In the genomic region with DNA sequence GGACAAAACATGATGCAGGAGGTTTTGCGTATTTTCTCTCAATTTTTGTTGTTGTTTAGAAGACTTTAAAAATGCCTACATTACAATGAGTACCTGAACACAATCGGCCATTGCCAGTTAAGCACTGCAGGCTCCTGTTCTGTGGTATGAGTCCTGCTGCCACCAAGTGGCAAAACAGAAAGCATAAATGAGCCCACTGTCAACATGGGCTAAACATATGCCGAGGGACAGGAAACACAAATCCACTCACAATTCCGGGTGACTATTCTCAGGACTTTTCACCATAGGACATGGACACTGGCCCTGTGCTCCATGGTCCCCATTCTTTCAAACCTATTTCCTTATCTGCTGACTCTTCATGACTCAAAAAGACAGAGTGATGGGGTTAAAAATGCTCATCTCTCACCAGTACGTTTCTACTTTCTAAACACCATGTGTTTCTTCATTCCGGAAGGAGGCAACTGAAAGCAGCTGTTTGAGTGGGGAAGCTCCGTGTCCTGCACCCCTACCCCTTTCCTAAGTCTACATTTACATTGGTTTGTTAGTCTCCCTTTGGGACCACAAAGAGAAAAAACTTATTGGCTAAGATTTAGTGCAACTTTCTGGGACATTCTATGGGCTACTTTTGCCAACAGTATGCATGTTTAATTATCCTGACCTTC, we compare ENCODE assay signal across 8 mouse cellular contexts. TPM values are rescaled to one million over a fixed set of nuclear protein-coding genes. Genes with fewer than 3 reads are reported as not detected.
DNase-seq lines count a peak whose midpoint lies in the region; ATAC-seq and TF ChIP-seq lines count a peak whose summit lies in the region.

No protein-coding gene starts in this region.

- no peak overlapping the region for H3K4me3 ChIP-seq in midbrain, embryonic 14.5 days (replicated peaks; ENCODE audit: low read depth, low read length)
- H3K4me3 ChIP-seq in midbrain, embryonic 10.5 days: no peak overlapping the region
- H3K4me3 ChIP-seq in kidney, postnatal 0 days (replicated peaks; ENCODE audit: low read depth, low read length): no peak overlapping the region

- TF ChIP-seq CTCF in kidney, postnatal 0 days (IDR thresholded peaks at IDR 0.05; ENCODE audit: low read depth): peak; percentile 69

- H3K9me3 ChIP-seq in midbrain, embryonic 14.5 days (ENCODE audit: control insufficient read depth, low read length): no peaks in the 10 kb centered on the region
- H3K9me3 ChIP-seq in midbrain, embryonic 10.5 days (replicated peaks): no peaks in the 10 kb centered on the region
- no peaks in the 10 kb centered on the region for H3K9me3 ChIP-seq in kidney, postnatal 0 days (replicated peaks; ENCODE audit: low read length)

- 0 out of 2 replicates have a peak, but pooled peaks cover 3% of the 10 kb centered on the region for H3K36me3 ChIP-seq in midbrain, embryonic 14.5 days (ENCODE audit: control insufficient read depth, insufficient read depth, low read length)
- H3K36me3 ChIP-seq in midbrain, embryonic 10.5 days: peaks cover 5% of the 10 kb centered on the region
- 0 out of 2 replicates have a peak, but pooled peaks cover 4% of the 10 kb centered on the region for H3K36me3 ChIP-seq in kidney, postnatal 0 days (ENCODE audit: insufficient read depth, low read length)

- ATAC-seq in midbrain, embryonic 14.5 days (ENCODE audit: low FRiP score, low TSS enrichment): no peak
- ATAC-seq in kidney, postnatal 0 days (replicated peaks; ENCODE audit: low FRiP score, low read depth): no peak
- peak; percentile 83 for ATAC-seq in megakaryocyte progenitor cell, adult 5-6 weeks (replicated peaks; ENCODE audit: poor library complexity)

- no peaks in the 10 kb centered on the region for H3K27me3 ChIP-seq in midbrain, embryonic 14.5 days (ENCODE audit: control insufficient read depth, insufficient read depth, low read length)
- no peaks in the 10 kb centered on the region for H3K27me3 ChIP-seq in midbrain, embryonic 10.5 days (ENCODE audit: low read depth, poor library complexity, severe bottlenecking)
- no peaks in the 10 kb centered on the region for H3K27me3 ChIP-seq in kidney, postnatal 0 days (ENCODE audit: insufficient read depth, low read length)

- H3K4me2 ChIP-seq in midbrain, embryonic 14.5 days (ENCODE audit: low read length): no peak overlapping the region
- H3K4me2 ChIP-seq in kidney, postnatal 0 days (ENCODE audit: low read length): no peak overlapping the region

- 66% methylated on average over 7 of the region's 7 CpGs for WGBS in midbrain, embryonic 14.5 days
- 71% methylated on average over 7 of the region's 7 CpGs for WGBS in midbrain, embryonic 10.5 days
- 48% methylated on average over 7 of the region's 7 CpGs for WGBS in kidney, postnatal 0 days

- no peak overlapping the region for H3K27ac ChIP-seq in midbrain, embryonic 14.5 days (replicated peaks; ENCODE audit: low read depth, low read length)
- no peak overlapping the region for H3K27ac ChIP-seq in midbrain, embryonic 10.5 days (replicated peaks)
- H3K27ac ChIP-seq in kidney, postnatal 0 days: peak overlapping the region; percentile 25; the same call in 1 of the 2 replicates

- H3K4me1 ChIP-seq in midbrain, embryonic 14.5 days (ENCODE audit: control insufficient read depth, insufficient read depth, low read length): 0 out of 2 replicates have a peak, but pooled peaks cover 4% of the 10 kb centered on the region
- H3K4me1 ChIP-seq in midbrain, embryonic 10.5 days: peaks cover 9% of the 10 kb centered on the region
- H3K4me1 ChIP-seq in kidney, postnatal 0 days (replicated peaks; ENCODE audit: insufficient read depth, low read length): no peaks in the 10 kb centered on the region

- DNase-seq in embryo, embryonic 11 days: peak; percentile 12
- no peak for DNase-seq in embryo, embryonic 9.5 days (ENCODE audit: extremely low spot score)
- DNase-seq in midbrain, embryonic 14.5 days: peak; percentile 69
- no peak for DNase-seq in midbrain, embryonic 10.5 days (ENCODE audit: low spot score)
- DNase-seq in cerebellum, adult 11-12 months: peak; percentile 32
- peak; percentile 47 for DNase-seq in kidney, postnatal 0 days (ENCODE audit: low spot score)
- DNase-seq in urinary bladder, adult 2 months (ENCODE audit: low spot score): no peak

- no peak overlapping the region for H3K9ac ChIP-seq in midbrain, embryonic 14.5 days (replicated peaks; ENCODE audit: low read length)
- H3K9ac ChIP-seq in kidney, postnatal 0 days (ENCODE audit: low read depth, low read length): no peak overlapping the region

RNA-seq across cellular contexts. Expression of a gene that starts 57.2 kb away (rescaled TPM):
- polyA plus RNA-seq in midbrain, embryonic 14.5 days (2014; fragmentation: Nextera tagmentation; extraction: Ambion mirVana): 25.8 and 26.2 TPM in 2 replicates
- 14.9 and 21.7 TPM in 2 replicates for polyA plus RNA-seq in midbrain, embryonic 10.5 days (2016; fragmentation: Nextera tagmentation; extraction: Ambion mirVana)
- 6.9 and 7.6 TPM in 2 replicates for polyA plus RNA-seq in kidney, postnatal 0 days (2015; fragmentation: Nextera tagmentation; extraction: Ambion mirVana)
- total RNA-seq in megakaryocyte progenitor cell, adult 5-6 weeks (2015): 7.8 and 9.7 TPM in 2 replicates
- total RNA-seq in megakaryocyte progenitor cell, adult 5-6 weeks (2017): 11.4 and 15.6 TPM in 2 replicates
- 14.4 and 15.5 TPM in 2 replicates for polyA plus RNA-seq in urinary bladder, adult 2 months (2012; rRNA removed)

Comparison
In these comparisons a context has a peak if more than half of its experiments do, and no peak if none do; other contexts are left out.
1. DNase-seq: peak in embryo, embryonic 11 days (single experiment), midbrain, embryonic 14.5 days (single experiment), cerebellum, adult 11-12 months (single experiment) and kidney, postnatal 0 days (single experiment); none in embryo, embryonic 9.5 days (single experiment), midbrain, embryonic 10.5 days (single experiment) and urinary bladder, adult 2 months (single experiment).